Mouse (Mus musculus) bone marrow, adult 2 months (tissue): ENCODE measurements around the gene Ubtf.

ENCODE experiments used
- CTCF ChIP-seq: fragments of 200-500 bp; IDR thresholded peaks from 2 replicates; pipeline ENCODE4 v1.5.1; 2011; ENCODE audit warnings: low read length, control low read depth; ENCODE audit not compliant: control insufficient read depth, insufficient read depth
- POLR2A ChIP-seq: fragments of 200-500 bp; IDR thresholded peaks from 2 replicates; pipeline ENCODE4 v1.6.1; 2011; ENCODE audit warnings: low read depth, mild to moderate bottlenecking, control low read depth, low read length, borderline replicate concordance; ENCODE audit not compliant: control insufficient read depth

DNA sequence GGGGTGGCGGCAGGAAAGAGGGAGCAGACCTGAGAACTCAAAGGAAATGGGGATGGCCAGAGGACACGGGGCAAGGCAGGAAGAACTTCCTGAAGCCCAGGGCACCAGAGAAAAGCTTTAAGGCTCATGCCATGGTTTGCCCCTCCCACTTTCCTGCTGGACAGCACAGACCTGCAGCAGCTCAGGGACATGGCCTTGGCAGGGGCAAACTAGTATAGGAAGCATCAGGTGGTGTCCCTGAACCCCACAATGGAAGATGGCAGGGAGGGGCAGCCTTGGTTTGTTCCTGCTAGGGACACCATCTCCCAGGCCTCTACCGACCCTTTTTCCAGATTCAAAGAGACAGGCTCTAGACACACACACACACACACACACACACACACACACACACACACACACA is 14.2 kb downstream of the Ubtf start:
- TF ChIP-seq POLR2A (no peak), CTCF (no peak)
